Mouse (Mus musculus) gastrocnemius, postnatal 10 days (tissue): ENCODE data around the gene Cnih2. TPM values are rescaled to one million over a fixed set of nuclear protein-coding genes. Genes with fewer than 3 reads are reported as not detected.

Source experiments
- total RNA-seq, 2 experiments: library from RNA; stranded (reverse); gene quantifications; 2 replicates each; pipeline ENCODE4 v1.2.3; 2021

Gene Cnih2
- total RNA-seq, 2 experiments from 2014 or later: 0.75 to 0.90 TPM

Other genes with a start within 250 kb of the Cnih2 start
- 10 to 100 TPM; 32.9 to 35.6 TPM for gene Ctsf, start 243.4 kb downstream of the Cnih2 start, total RNA-seq
- gene Actn3, start 220.6 kb downstream of the Cnih2 start, total RNA-seq: 1,000 to 10,000 TPM; 4,231 to 4,587 TPM
- gene Zdhhc24, start 219.9 kb downstream of the Cnih2 start, total RNA-seq: 1 to 10 TPM; 4.5 to 5.3 TPM
- gene Bbs1, start 191.9 kb downstream of the Cnih2 start, total RNA-seq: 1 to 10 TPM; 1.9 to 2.9 TPM
- gene Dpp3, start 170.2 kb downstream of the Cnih2 start, total RNA-seq: 10 to 100 TPM; 32.1 to 33.8 TPM
- gene Peli3, start 155.4 kb downstream of the Cnih2 start, total RNA-seq: 1 to 10 TPM in 1 of 2 experiments, under 1 TPM in 1; 0.68 to 1.4 TPM
- gene Mrpl11, start 136.4 kb downstream of the Cnih2 start, total RNA-seq: 10 to 100 TPM; 48.6 to 56.1 TPM
- under 1 TPM in 1 of 2 experiments, not detected in 1; 0.12 TPM for gene Npas4, start 108.2 kb downstream of the Cnih2 start, total RNA-seq
- gene Slc29a2, start 74.7 kb downstream of the Cnih2 start, total RNA-seq: 1 to 10 TPM; 4.0 to 7.3 TPM
- gene B4gat1, start 59.7 kb downstream of the Cnih2 start, total RNA-seq: 10 to 100 TPM; 21.5 to 21.9 TPM
- 1 to 10 TPM in 1 of 2 experiments, under 1 TPM in 1; 0.84 to 1.3 TPM for gene AC124502.3, start 59.6 kb downstream of the Cnih2 start, total RNA-seq
- 10 to 100 TPM; 14.3 to 15.5 TPM for gene Brms1, start 57.2 kb downstream of the Cnih2 start, total RNA-seq
- gene Rin1, start 48.0 kb downstream of the Cnih2 start, total RNA-seq: 1 to 10 TPM; 1.5 to 1.8 TPM
- gene Cd248, start 30.4 kb downstream of the Cnih2 start, total RNA-seq: 10 to 100 TPM; 45.2 to 60.2 TPM
- under 1 TPM; 0.23 to 0.27 TPM for gene Tmem151a, start 13.0 kb downstream of the Cnih2 start, total RNA-seq
- 10 to 100 TPM; 46.4 to 49.3 TPM for gene Yif1a, start 10.0 kb downstream of the Cnih2 start, total RNA-seq
- 100 to 1,000 TPM; 119 to 127 TPM for gene Rab1b, start 8.6 kb upstream of the Cnih2 start, total RNA-seq
- 10 to 100 TPM; 27.2 to 28.7 TPM for gene Klc2, start 20.0 kb upstream of the Cnih2 start, total RNA-seq
- 10 to 100 TPM; 10.3 to 11.1 TPM for gene Pacs1, start 174.6 kb upstream of the Cnih2 start, total RNA-seq
- 10 to 100 TPM; 81.9 to 88.6 TPM for gene Sf3b2, start 196.9 kb upstream of the Cnih2 start, total RNA-seq
- under 1 TPM; 0.28 to 0.47 TPM for gene Gal3st3, start 199.8 kb upstream of the Cnih2 start, total RNA-seq
- gene Catsper1, start 237.2 kb upstream of the Cnih2 start, total RNA-seq: not detected